Mouse (Mus musculus): ENCODE measurements around the gene Lrrc46. TPM values are rescaled to one million over a fixed set of nuclear protein-coding genes. Genes with fewer than 3 reads are reported as not detected.
A peak's percentile ranks its signal among the peaks of the same experiment; 100 is the strongest.

Gene Lrrc46
- polyA plus RNA-seq, 1 experiment from 2014 or later = 7.5 TPM

- Histone ChIP-seq H3K4me1 (ENCODE audit: insufficient read depth, low read depth, low read length) (no peaks in the 10 kb centered on the region), H3K4me2 (replicated peaks; ENCODE audit: low read depth, low read length) (no peak overlapping the region), H3K27me3 (replicated peaks; ENCODE audit: insufficient read depth, low read length) (no peaks in the 10 kb centered on the region), H3K27ac (ENCODE audit: low read length) (no peak overlapping the region), H3K4me3 (ENCODE audit: low read depth, low read length) (no peak overlapping the region), H3K9ac (replicated peaks; ENCODE audit: low read depth) (no peak overlapping the region), H3K9me3 (ENCODE audit: low read length) (no peaks in the 10 kb centered on the region), H3K36me3 (ENCODE audit: insufficient read depth, low read length) (peaks cover 8% of the 10 kb centered on the region; the same call in 1 of the 2 replicates)
- ATAC-seq (peak; percentile 53), DNase-seq (ENCODE audit: low spot score) (no peak)
- TF ChIP-seq CTCF (IDR thresholded peaks at IDR 0.05) = no peak
- TF ChIP-seq EP300 (IDR thresholded peaks at IDR 0.05) = no peak
- WGBS = 59% methylated on average over 22 of the region's 22 CpGs
These were observed 25.6 kb upstream of the Lrrc46 start for GRCm38 (mm10) chr11:97066656-97067360.

DNA sequence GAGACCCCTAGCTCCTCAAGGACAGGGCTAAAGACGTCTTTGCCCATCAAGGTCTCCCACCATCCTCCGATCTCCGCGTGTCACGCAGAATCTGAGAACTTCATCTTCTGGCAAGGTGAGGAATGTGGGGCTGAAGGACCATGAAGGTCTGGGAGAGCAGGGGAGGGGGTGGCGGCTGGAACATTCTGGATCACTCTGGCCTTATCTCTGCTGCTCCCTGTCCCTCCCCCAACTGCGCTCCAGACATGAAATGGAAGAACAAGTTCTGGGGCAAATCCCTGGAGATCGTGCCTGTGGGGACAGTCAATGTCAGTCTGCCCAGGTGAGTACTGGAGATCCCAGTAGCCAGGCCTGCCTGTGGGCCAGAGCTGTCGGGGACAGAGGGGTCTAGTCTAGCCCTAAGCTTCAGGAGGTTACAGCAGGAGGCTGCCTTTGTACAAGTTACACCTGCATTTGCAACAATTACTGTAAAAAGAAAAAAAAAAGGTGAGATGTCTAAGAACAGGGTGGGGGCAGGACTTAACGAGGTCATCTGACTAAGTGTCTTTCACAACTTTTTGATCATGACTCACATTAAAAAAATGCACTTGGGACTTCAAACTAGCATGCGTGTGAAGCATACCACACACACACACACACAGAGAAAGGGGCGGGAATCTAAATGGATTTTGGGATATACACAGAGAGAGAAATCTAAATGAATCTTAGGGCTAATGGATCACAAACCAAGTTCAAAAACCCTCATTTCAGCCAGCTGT, 24.5 kb upstream of the Lrrc46 start:
- Histone ChIP-seq H3K9me3 (ENCODE audit: low read length) (no peaks in the 10 kb centered on the region), H3K27ac (ENCODE audit: low read length) (peak overlapping the region; percentile 0; the same call in 1 of the 2 replicates), H3K4me2 (replicated peaks; ENCODE audit: low read depth, low read length) (no peak overlapping the region), H3K36me3 (ENCODE audit: insufficient read depth, low read length) (peaks cover 8% of the 10 kb centered on the region; the same call in 1 of the 2 replicates), H3K4me1 (ENCODE audit: insufficient read depth, low read depth, low read length) (no peaks in the 10 kb centered on the region), H3K4me3 (ENCODE audit: low read depth, low read length) (no peak overlapping the region), H3K9ac (replicated peaks; ENCODE audit: low read depth) (no peak overlapping the region), H3K27me3 (replicated peaks; ENCODE audit: insufficient read depth, low read length) (no peaks in the 10 kb centered on the region)
- TF ChIP-seq EP300 (IDR thresholded peaks at IDR 0.05) (peak; percentile 74), CTCF (IDR thresholded peaks at IDR 0.05) (no peak)
- WGBS = 61% methylated on average over 12 of the region's 12 CpGs
- DNase-seq (ENCODE audit: low spot score) (peak; percentile 83), ATAC-seq (peak; percentile 53)

- Histone ChIP-seq H3K4me3 (ENCODE audit: low read depth, low read length) (no peak overlapping the region), H3K4me1 (ENCODE audit: insufficient read depth, low read depth, low read length) (no peaks in the 10 kb centered on the region), H3K9ac (replicated peaks; ENCODE audit: low read depth) (no peak overlapping the region), H3K27ac (ENCODE audit: low read length) (no peak overlapping the region), H3K9me3 (ENCODE audit: low read length) (no peaks in the 10 kb centered on the region), H3K36me3 (ENCODE audit: insufficient read depth, low read length) (peaks cover 16% of the 10 kb centered on the region), H3K27me3 (replicated peaks; ENCODE audit: insufficient read depth, low read length) (no peaks in the 10 kb centered on the region), H3K4me2 (replicated peaks; ENCODE audit: low read depth, low read length) (no peak overlapping the region)
- TF ChIP-seq CTCF (IDR thresholded peaks at IDR 0.05) (peak; percentile 48), EP300 (IDR thresholded peaks at IDR 0.05) (no peak)
- WGBS = 79% methylated on average over 3 of the region's 3 CpGs
- ATAC-seq = no peak
- DNase-seq (ENCODE audit: low spot score) = no peak
These were observed 22.7 kb upstream of the Lrrc46 start for GRCm38 (mm10) chr11:97063921-97064295.

DNA sequence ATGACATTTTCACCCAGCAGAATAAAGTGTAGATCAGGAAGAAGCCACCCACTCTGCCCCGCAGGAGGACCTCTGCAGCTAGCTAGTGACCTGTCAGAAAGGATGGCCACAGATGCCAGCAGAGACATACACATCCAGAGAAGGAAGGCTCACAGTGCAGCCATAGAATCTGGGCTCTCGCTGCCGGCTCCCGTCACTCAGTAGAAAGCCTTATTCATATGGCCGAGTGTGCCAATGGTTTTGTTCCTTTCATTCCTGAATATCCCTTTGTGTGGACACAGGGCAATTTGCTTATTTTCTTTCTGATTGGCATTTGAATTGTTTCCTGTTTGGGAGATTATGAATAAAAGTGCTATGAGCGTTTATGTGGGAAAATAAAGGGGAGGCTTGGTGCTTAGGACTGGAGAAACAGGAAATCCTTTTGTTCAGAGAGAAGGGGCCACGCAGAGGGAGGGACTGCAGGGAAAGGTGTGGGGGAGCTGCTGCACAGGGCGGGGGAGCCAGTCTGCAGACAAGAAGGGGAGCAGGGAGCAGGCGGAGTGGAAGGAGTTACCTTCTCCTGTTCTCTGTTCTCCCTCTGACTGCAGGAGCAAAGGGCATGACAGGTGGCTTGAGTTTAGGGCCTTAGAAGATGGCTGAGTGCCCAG, 22.2 kb upstream of the Lrrc46 start:
- Histone ChIP-seq H3K27ac (ENCODE audit: low read length) (no peak overlapping the region), H3K36me3 (ENCODE audit: insufficient read depth, low read length) (peaks cover 16% of the 10 kb centered on the region), H3K9ac (replicated peaks; ENCODE audit: low read depth) (no peak overlapping the region), H3K9me3 (ENCODE audit: low read length) (no peaks in the 10 kb centered on the region), H3K27me3 (replicated peaks; ENCODE audit: insufficient read depth, low read length) (no peaks in the 10 kb centered on the region), H3K4me2 (replicated peaks; ENCODE audit: low read depth, low read length) (no peak overlapping the region), H3K4me3 (ENCODE audit: low read depth, low read length) (no peak overlapping the region), H3K4me1 (ENCODE audit: insufficient read depth, low read depth, low read length) (no peaks in the 10 kb centered on the region)
- WGBS = 62% methylated on average over 9 of the region's 9 CpGs
- DNase-seq (ENCODE audit: low spot score) (no peak), ATAC-seq (no peak)
- TF ChIP-seq EP300 (IDR thresholded peaks at IDR 0.05) (no peak), CTCF (IDR thresholded peaks at IDR 0.05) (no peak)

GRCm38 (mm10) chr11:97052219-97052646, 11.0 kb upstream of the Lrrc46 start:
- peak overlapping the region; percentile 83 for H3K4me2 ChIP-seq (replicated peaks; ENCODE audit: low read depth, low read length)
- H3K9ac ChIP-seq (replicated peaks; ENCODE audit: low read depth) = no peak overlapping the region
- WGBS = 20% methylated on average over 10 of the region's 11 CpGs
- TF ChIP-seq EP300 (IDR thresholded peaks at IDR 0.05) = no peak
- TF ChIP-seq CTCF (IDR thresholded peaks at IDR 0.05) = no peak
- DNase-seq (ENCODE audit: low spot score) = peak; percentile 90
- peak overlapping the region; percentile 34 for H3K27ac ChIP-seq (ENCODE audit: low read length)
- no peaks in the 10 kb centered on the region for H3K27me3 ChIP-seq (replicated peaks; ENCODE audit: insufficient read depth, low read length)
- peaks cover 27% of the 10 kb centered on the region; the same call in 1 of the 2 replicates for H3K36me3 ChIP-seq (ENCODE audit: insufficient read depth, low read length)
- peaks cover 10% of the 10 kb centered on the region; the same call in 1 of the 2 replicates for H3K4me1 ChIP-seq (ENCODE audit: insufficient read depth, low read depth, low read length)
- H3K9me3 ChIP-seq (ENCODE audit: low read length) = no peaks in the 10 kb centered on the region
- peak overlapping the region; percentile 48; the same call in 1 of the 2 replicates for H3K4me3 ChIP-seq (ENCODE audit: low read depth, low read length)
- peak; percentile 87 for ATAC-seq

Measured in lung, postnatal 0 days (tissue).